Mouse (Mus musculus): ENCODE measurements around the gene Tacc3.

The Tacc3 gene

DNA sequence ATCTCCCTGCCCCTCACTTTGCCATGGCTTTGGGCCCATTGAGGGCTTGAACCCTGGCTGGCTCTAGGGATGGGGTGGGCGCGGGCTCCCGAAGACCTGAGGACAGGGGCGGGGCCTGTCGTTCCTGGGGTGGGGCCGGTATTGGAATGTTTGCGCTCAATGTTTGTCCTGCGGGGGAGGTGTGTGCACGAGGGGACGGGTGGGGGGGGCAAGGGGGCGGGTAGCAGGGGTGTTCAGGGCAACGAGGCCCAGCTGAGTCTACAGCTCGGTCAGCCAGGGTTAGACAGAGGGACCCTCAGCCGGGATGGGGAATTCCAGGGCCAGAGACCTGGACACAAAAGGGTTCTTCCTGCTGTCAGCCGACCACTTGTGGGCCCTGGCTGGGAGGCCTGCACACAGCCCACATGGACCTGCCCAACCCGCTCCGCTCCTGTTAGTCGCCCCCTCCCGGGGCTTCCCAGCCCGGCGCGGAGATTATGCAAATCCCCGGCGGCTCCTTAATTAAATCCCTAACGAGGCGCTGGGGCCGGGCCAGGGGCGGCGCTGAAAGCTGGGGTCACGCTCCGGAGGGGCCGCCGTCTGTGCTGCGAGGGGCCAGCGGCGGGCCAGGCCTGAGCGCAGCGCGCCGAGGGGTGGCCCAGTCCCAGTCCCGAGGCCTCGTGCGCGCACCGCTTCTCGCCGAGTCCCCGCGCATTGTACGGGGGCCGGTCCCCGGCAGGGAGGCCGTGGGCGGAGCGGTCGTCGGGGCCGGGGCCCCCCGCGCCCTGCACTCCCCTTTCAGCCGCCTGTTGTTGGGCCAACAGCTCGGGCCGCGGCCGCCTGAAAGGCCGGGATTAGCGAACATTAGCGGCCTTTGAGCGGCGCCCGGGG lies 37.2 kb downstream of the Tacc3 start:
- DNase-seq (ENCODE audit: low read depth, low spot score): peak; percentile 43

DNA sequence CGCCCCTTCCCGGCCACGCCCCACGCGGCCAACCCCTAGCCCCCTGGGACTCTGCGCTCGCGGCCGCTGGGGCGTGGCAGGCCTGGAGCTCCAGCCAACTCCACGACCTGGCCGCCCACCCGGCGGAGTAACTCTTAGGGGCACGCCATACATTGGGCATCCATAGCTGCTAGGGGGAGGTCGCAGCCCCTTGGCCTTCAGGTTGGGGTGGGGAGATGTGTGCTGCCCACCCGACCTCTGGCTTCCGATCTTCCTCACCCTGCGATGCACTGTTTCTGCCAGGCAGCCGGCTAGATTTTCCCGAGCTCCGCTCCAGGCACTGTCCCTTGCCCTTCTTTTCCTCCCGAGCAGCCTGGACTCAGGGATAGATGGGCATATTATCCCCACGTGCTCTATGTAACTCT lies 37.8 kb downstream of the Tacc3 start:
- DNase-seq (ENCODE audit: low read depth, low spot score): peak; percentile 64

DNA sequence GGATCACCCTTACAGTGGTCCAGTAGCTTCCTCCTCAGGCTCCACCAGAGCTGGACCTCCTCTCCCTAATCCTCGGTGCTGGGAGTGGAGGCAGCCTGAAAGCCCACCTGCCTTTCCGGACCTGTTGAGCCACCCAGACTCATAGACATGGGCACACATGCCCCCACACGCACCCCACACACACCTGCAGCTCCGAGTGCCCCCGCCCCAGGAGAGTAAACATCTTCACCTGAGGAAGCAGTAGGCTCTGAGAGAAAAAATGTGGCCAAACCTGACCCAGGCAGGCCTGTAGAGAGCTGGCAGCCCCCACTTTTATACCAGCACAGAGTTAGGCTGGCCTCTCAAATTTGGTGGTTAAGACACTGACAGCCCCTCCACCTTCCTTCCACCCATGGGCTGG lies 38.5 kb downstream of the Tacc3 start:
- no peak for DNase-seq (ENCODE audit: low read depth, low spot score)

DNA sequence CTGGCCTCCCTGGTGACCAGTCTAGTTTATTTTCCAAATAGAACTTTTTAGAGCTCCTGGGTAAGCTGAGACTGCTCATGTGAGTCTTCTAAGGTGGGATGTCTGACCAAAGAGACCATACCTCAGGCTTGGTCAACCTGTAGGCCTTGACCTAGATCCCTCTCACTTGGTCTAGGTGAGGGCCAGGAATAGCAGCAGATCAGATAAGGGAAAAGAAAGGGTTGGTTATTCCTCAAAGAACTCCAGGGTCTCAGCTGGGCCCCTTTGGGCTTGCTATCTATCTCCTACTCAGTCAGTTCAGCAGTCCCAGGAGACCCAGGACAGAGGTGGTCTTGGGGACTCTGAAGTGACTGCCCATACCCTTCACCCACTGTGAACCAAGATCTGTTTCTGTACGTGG lies 39.6 kb downstream of the Tacc3 start:
- DNase-seq (ENCODE audit: low read depth, low spot score): no peak

DNA sequence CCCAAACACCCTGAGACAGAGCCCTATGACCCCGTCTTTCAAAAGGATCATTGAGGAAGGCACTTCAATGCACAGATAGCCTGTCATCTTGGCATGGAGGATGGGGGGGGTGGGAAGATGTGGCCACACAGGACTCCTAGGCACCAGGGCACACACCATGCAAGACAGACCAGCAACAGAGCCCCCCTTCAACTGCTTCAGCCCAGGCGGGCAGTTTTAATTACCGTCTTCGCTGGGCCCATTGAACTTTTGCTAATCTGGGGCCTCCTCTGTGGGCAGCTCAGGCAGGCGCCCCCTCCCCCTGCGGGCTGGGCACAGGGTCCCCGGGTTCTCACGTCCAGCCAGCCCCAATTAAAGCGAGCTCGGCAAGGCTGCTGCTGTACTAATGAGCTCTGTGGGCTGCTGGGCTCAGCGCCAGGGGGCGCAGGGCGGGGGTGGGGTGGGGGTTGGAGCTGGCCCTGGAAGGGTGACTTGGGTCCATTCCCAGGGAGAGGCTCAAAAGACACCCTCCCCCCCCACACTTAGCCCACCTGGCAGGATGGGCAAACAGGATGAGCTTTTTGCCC lies 40.1 kb downstream of the Tacc3 start:
- no peak for DNase-seq (ENCODE audit: low read depth, low spot score)

DNA sequence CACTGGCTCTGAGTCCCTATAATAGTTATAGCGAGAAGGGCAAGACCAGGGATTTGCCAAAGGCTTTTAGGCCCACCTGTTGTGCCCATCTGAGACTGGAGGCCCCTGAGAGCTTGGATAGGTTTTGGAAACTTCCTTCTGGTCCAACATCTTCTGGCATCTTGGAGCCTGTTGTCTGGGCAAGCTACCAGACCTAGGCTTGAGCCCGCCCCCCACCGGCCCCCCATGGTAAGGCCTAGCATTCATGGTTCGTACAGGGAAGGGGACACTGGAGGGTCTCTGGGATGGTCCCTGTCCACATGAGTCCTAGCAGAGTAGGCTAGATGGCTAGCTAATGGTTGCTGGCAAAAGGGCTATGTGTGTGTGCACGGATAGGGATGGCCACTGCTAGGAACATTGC lies 40.7 kb downstream of the Tacc3 start:
- DNase-seq (ENCODE audit: low read depth, low spot score): no peak

DNA sequence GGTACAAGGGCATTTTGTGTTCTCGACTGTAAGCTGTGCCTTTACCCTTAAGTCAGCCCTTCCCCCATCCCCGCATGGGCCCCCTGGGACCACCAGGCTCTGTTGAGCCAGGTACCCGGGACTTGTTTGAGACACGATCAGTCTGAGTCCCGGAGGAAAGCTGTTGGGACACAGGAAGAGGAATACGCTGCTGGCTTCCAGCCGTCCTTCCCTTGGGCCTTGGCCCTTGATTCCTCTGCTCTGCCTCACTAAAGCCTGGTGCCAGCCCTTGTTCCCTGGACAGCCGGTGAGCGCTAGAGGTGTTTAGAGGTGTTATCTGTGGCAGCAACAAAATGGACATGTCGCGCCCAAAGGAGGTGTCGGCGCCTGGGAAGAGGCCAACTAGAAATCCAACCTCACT lies 42.1 kb downstream of the Tacc3 start:
- DNase-seq (ENCODE audit: low read depth, low spot score): no peak

- DNase-seq (ENCODE audit: low read depth, low spot score): peak; percentile 31
Measured at GRCm38 (mm10) chr5:33701832-33702231, 43.9 kb downstream of the Tacc3 start.

- no peak for DNase-seq (ENCODE audit: low read depth, low spot score)
Measured at GRCm38 (mm10) chr5:33703999-33704398, 46.1 kb downstream of the Tacc3 start.

GRCm38 (mm10) chr5:33704945-33705611 lies 47.1 kb downstream of the Tacc3 start:
- DNase-seq (ENCODE audit: low read depth, low spot score): no peak

DNA sequence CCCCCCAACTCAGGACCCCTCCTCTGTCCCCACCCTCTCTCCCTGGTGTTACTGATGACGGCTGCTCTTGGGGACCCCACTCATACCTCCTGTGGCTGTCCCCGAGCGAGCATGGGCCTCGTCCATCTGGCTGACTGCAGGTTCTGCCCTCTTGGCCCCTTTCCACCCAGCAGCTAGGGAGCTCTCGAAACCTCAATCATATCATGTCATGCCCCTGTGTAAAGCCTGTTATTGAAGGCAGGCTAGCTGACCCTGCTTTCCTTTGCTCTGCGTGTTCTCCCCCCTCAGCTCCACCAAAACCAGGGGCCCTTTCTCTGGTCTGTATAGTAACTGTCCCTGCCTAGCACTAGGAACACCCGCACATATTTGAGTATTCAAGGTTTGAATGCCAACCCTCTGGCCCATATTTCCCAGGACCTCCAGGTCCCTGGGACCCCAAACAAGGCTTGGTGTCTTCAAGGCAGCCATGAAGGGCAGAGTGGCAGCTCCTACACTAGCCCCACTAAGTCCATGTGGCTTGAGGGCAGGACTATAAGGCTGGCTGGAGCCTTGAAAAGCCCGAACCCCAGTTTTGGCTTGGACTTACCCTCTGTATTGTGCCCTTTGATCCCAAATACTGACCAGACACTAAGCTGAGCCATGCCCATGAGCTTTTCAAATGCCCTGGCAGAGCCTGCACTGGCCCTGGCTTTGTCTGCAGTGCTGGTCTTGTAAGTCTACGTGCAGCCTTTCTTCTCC lies 47.9 kb downstream of the Tacc3 start:
- no peak for DNase-seq (ENCODE audit: low read depth, low spot score)

GRCm38 (mm10) chr5:33706350-33706629 lies 48.4 kb downstream of the Tacc3 start:
- no peak for DNase-seq (ENCODE audit: low read depth, low spot score)

DNA sequence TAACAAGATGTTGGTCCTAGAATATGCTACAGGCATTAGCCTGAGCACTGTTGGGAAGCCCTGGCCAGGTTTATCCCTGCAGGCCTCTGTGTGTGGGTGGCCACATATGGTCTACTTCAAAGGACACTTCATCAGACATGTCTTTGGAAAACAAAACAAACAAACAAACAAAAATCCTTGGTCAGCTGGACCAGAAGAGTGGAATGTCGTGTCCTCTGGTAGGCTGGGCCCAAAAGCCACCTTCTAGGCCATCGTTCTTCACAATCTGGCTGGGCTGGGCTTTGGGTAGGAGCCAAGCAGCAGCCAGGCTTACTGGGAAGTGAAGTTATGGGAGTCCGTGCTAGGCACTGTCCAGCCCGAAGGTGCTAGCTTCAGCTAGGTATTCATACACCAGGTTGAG lies 49.2 kb downstream of the Tacc3 start:
- no peak for DNase-seq (ENCODE audit: low read depth, low spot score)

GRCm38 (mm10) chr5:33709037-33709436 lies 51.1 kb downstream of the Tacc3 start:
- DNase-seq (ENCODE audit: low read depth, low spot score): no peak

GRCm38 (mm10) chr5:33712550-33712949 lies 54.6 kb downstream of the Tacc3 start:
- DNase-seq (ENCODE audit: low read depth, low spot score): no peak

- DNase-seq (ENCODE audit: low read depth, low spot score): no peak
Measured at GRCm38 (mm10) chr5:33715182-33715581, 57.3 kb downstream of the Tacc3 start.

DNA sequence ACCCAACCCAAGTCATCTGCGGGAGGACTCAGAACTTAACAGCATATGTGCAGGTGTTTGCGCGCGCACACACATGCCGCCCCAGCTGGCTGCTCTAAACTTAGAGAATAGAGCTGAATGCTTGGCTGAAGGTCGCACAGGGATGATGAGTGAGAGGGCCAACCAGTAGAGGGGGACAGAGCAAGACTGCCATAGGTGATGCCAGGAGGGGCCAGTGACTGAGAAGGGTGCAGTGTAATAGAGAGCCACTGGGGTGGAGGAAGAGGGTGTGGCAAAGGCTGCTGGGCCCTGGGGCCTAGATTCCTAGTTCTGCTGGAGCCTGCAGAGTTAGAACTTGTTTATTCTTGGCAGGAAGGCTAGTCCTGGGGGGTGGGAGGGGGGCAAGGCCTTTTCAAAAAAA lies 58.5 kb downstream of the Tacc3 start:
- DNase-seq (ENCODE audit: low read depth, low spot score): peak; percentile 26

DNA sequence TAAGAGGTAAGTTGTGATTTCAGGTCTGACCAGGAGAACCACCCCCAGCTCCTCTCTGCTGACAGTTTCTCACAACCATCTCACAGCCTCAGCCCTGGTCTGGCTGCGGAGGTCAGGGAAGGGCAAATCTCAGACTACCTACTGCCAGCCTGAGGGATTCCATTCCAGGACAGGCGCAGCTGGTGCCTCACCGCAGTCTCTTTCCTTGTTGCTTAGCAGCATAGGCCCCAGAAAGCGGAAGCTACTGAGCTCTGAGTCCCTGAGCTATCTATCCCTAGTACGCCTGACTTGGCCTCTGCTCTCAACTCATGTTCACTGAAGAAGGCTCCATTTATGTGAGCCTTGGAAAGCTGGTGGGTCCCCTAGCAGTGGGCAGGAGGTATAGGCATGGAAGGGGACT lies 60.5 kb downstream of the Tacc3 start:
- DNase-seq (ENCODE audit: low read depth, low spot score): peak; percentile 26

GRCm38 (mm10) chr5:33720852-33721490 lies 63.0 kb downstream of the Tacc3 start:
- peak; percentile 15 for DNase-seq (ENCODE audit: low read depth, low spot score)

- peak; percentile 65 for DNase-seq (ENCODE audit: low read depth, low spot score)
Measured at GRCm38 (mm10) chr5:33721541-33722265, 63.8 kb downstream of the Tacc3 start, which contains the start of gene Fgfr3. Gene Fgfr3 (plus strand): TSS chr5:33721674.
